Mouse (Mus musculus) midbrain, embryonic 14.5 days (tissue): Measurements from ENCODE around the gene Arhgap24. TPM values are rescaled to one million over a fixed set of nuclear protein-coding genes. Genes with fewer than 3 reads are reported as not detected.

Experiments
- ATAC-seq: fragments of 200-750 bp; cut with Nextera tagmentation; 2 replicates; pipeline ENCODE4 v1.8.0; 2017; ENCODE audit warnings: moderate number of reproducible peaks, moderate library complexity; ENCODE audit not compliant: low FRiP score, low TSS enrichment
- DNase-seq: peaks from one replicate; pipeline ENCODE4 v3.0.0-alpha.2; 2015
- H3K27ac ChIP-seq: fragments of 300-500 bp; sonication (generic); replicated peaks from 2 replicates; pipeline ENCODE4 v1.5.1; 2014; ENCODE audit warnings: mild to moderate bottlenecking, low read depth, low read length, moderate library complexity
- H3K27me3 ChIP-seq: fragments of 300-500 bp; sonication (generic); 2 replicates; pipeline ENCODE4 v1.6.1; 2014; ENCODE audit warnings: low read length, control low read depth, mixed read lengths; ENCODE audit not compliant: control insufficient read depth, insufficient read depth
- H3K36me3 ChIP-seq: fragments of 300-500 bp; sonication (generic); 2 replicates; pipeline ENCODE4 v1.6.1; 2014; ENCODE audit warnings: low read length, control low read depth; ENCODE audit not compliant: control insufficient read depth, insufficient read depth
- H3K4me1 ChIP-seq: fragments of 300-500 bp; sonication (generic); 2 replicates; pipeline ENCODE4 v1.6.1; 2014; ENCODE audit warnings: mild to moderate bottlenecking, antibody characterized with exemption, low read length, control low read depth; ENCODE audit not compliant: control insufficient read depth, insufficient read depth
- H3K4me2 ChIP-seq: fragments of 300-500 bp; sonication (generic); 2 replicates; pipeline ENCODE4 v1.6.1; 2014; ENCODE audit warnings: mild to moderate bottlenecking, low read length, moderate library complexity
- H3K4me3 ChIP-seq: fragments of 300-500 bp; sonication (generic); replicated peaks from 2 replicates; pipeline ENCODE4 v1.5.1; 2014; ENCODE audit warnings: low read depth, low read length
- H3K9ac ChIP-seq: fragments of 300-500 bp; sonication (generic); replicated peaks from 2 replicates; pipeline ENCODE4 v1.6.1; 2014; ENCODE audit warnings: mild to moderate bottlenecking, low read length, moderate library complexity
- H3K9me3 ChIP-seq: fragments of 300-500 bp; sonication (generic); 2 replicates; pipeline ENCODE4 v1.6.1; 2016; ENCODE audit warnings: low read length, control low read depth, mixed read lengths; ENCODE audit not compliant: control insufficient read depth
- WGBS: fragments of 180-500 bp; shearing (Covaris S2); extraction: QIAGEN DNeasy Blood & Tissue Kit; methylation state at CpG from one replicate; pipeline ENCODE4 v1.1.7; 2014; 5-methylcytosine and 5-hydroxymethylcytosine counted together
- polyA plus RNA-seq: library from polyadenylated mRNA; unstranded; fragments of >200 nt; fragmentation: Nextera tagmentation; extraction: Ambion mirVana; gene quantifications from 2 replicates; pipeline ENCODE4 v1.2.1, GENCODE M21; 2014

The Arhgap24 gene
- polyA plus RNA-seq, 1 experiment from 2014 or later, result 7.3 TPM

GRCm38 (mm10) chr5:102577729-102578128 lies 96.5 kb downstream of the Arhgap24 start:
- Histone ChIP-seq H3K9me3 (peaks cover 8% of the 10 kb centered on the region; the same call in 1 of the 2 replicates), H3K4me3 (no peak overlapping the region), H3K4me1 (no peaks in the 10 kb centered on the region), H3K4me2 (no peak overlapping the region), H3K36me3 (no peaks in the 10 kb centered on the region), H3K9ac (no peak overlapping the region), H3K27ac (no peak overlapping the region), H3K27me3 (no peaks in the 10 kb centered on the region)
- DNase-seq, result no peak
- no peak for ATAC-seq
- WGBS, result 68% methylated on average over 3 of the region's 3 CpGs

GRCm38 (mm10) chr5:102578431-102578830 lies 97.2 kb downstream of the Arhgap24 start:
- Histone ChIP-seq H3K9ac (no peak overlapping the region), H3K27ac (no peak overlapping the region), H3K27me3 (no peaks in the 10 kb centered on the region), H3K4me1 (no peaks in the 10 kb centered on the region), H3K9me3 (peaks cover 8% of the 10 kb centered on the region; the same call in 1 of the 2 replicates), H3K36me3 (no peaks in the 10 kb centered on the region), H3K4me2 (no peak overlapping the region), H3K4me3 (no peak overlapping the region)
- DNase-seq, result no peak
- WGBS, result 83% methylated on average over 8 of the region's 8 CpGs
- ATAC-seq, result no peak

- H3K4me3 ChIP-seq, result no peak overlapping the region
- no peak overlapping the region for H3K27ac ChIP-seq
- WGBS, result 70% methylated on average over 6 of the region's 6 CpGs
- no peaks in the 10 kb centered on the region for H3K36me3 ChIP-seq
- ATAC-seq (no peak), DNase-seq (no peak)
- no peak overlapping the region for H3K4me2 ChIP-seq
- no peaks in the 10 kb centered on the region for H3K27me3 ChIP-seq
- H3K9ac ChIP-seq, result no peak overlapping the region
- H3K4me1 ChIP-seq, result no peaks in the 10 kb centered on the region
- H3K9me3 ChIP-seq, result no peaks in the 10 kb centered on the region
Measured at GRCm38 (mm10) chr5:102582864-102583410, 101.7 kb downstream of the Arhgap24 start.

- ATAC-seq, result no peak
- Histone ChIP-seq H3K4me2 (no peak overlapping the region), H3K4me1 (no peaks in the 10 kb centered on the region), H3K9ac (no peak overlapping the region), H3K4me3 (no peak overlapping the region), H3K27ac (no peak overlapping the region), H3K27me3 (no peaks in the 10 kb centered on the region), H3K9me3 (no peaks in the 10 kb centered on the region), H3K36me3 (no peaks in the 10 kb centered on the region)
- 75% methylated on average over 1 of the region's 1 CpGs for WGBS
- DNase-seq, result no peak
Measured at GRCm38 (mm10) chr5:102591422-102591821, 110.2 kb downstream of the Arhgap24 start.

- WGBS, result 68% methylated on average over 2 of the region's 2 CpGs
- H3K27ac ChIP-seq, result no peak overlapping the region
Measured at GRCm38 (mm10) chr5:102593058-102593457, 111.9 kb downstream of the Arhgap24 start.

GRCm38 (mm10) chr5:102599102-102599501 lies 117.9 kb downstream of the Arhgap24 start:
- WGBS, result 93% methylated on average over 1 of the region's 1 CpGs
- ATAC-seq, result no peak
- H3K27me3 ChIP-seq, result no peaks in the 10 kb centered on the region
- no peaks in the 10 kb centered on the region for H3K4me1 ChIP-seq
- H3K4me3 ChIP-seq, result no peak overlapping the region
- H3K4me2 ChIP-seq, result no peak overlapping the region
- no peaks in the 10 kb centered on the region for H3K9me3 ChIP-seq
- H3K27ac ChIP-seq, result no peak overlapping the region
- no peaks in the 10 kb centered on the region for H3K36me3 ChIP-seq
- DNase-seq, result no peak
- no peak overlapping the region for H3K9ac ChIP-seq

More at GRCm38 (mm10) chr5:102593058-102593457, 111.9 kb downstream of the Arhgap24 start:
- Histone ChIP-seq H3K4me1 (no peaks in the 10 kb centered on the region), H3K9me3 (no peaks in the 10 kb centered on the region), H3K4me3 (no peak overlapping the region), H3K4me2 (no peak overlapping the region), H3K27me3 (no peaks in the 10 kb centered on the region), H3K9ac (no peak overlapping the region), H3K36me3 (no peaks in the 10 kb centered on the region)
- no peak for DNase-seq
- no peak for ATAC-seq

GRCm38 (mm10) chr5:102613571-102613970 lies 132.4 kb downstream of the Arhgap24 start:
- H3K27ac ChIP-seq, result no peak overlapping the region
- no peak overlapping the region for H3K9ac ChIP-seq
- ATAC-seq, result no peak
- no peaks in the 10 kb centered on the region for H3K9me3 ChIP-seq
- H3K4me3 ChIP-seq, result no peak overlapping the region
- 80% methylated on average over 3 of the region's 3 CpGs for WGBS
- no peaks in the 10 kb centered on the region for H3K4me1 ChIP-seq
- no peak overlapping the region for H3K4me2 ChIP-seq
- H3K36me3 ChIP-seq, result no peaks in the 10 kb centered on the region
- H3K27me3 ChIP-seq, result no peaks in the 10 kb centered on the region
- DNase-seq, result no peak

GRCm38 (mm10) chr5:102614081-102614480 lies 132.9 kb downstream of the Arhgap24 start:
- DNase-seq (no peak), ATAC-seq (no peak)
- no peaks in the 10 kb centered on the region for H3K4me1 ChIP-seq
- no peaks in the 10 kb centered on the region for H3K36me3 ChIP-seq
- H3K27me3 ChIP-seq, result no peaks in the 10 kb centered on the region
- no peaks in the 10 kb centered on the region for H3K9me3 ChIP-seq
- no peak overlapping the region for H3K27ac ChIP-seq
- WGBS, result 96% methylated on average over 2 of the region's 2 CpGs
- H3K4me2 ChIP-seq, result no peak overlapping the region
- H3K4me3 ChIP-seq, result no peak overlapping the region
- H3K9ac ChIP-seq, result no peak overlapping the region

GRCm38 (mm10) chr5:102615249-102615648 lies 134.1 kb downstream of the Arhgap24 start:
- 96% methylated on average over 6 of the region's 6 CpGs for WGBS
- Histone ChIP-seq H3K9me3 (no peaks in the 10 kb centered on the region), H3K4me3 (no peak overlapping the region), H3K27ac (no peak overlapping the region), H3K27me3 (no peaks in the 10 kb centered on the region), H3K4me2 (no peak overlapping the region), H3K36me3 (no peaks in the 10 kb centered on the region), H3K4me1 (no peaks in the 10 kb centered on the region), H3K9ac (no peak overlapping the region)
- ATAC-seq (no peak), DNase-seq (no peak)
